Mouse (Mus musculus): ENCODE results near the gene Tmco4.

The Tmco4 gene

DNA sequence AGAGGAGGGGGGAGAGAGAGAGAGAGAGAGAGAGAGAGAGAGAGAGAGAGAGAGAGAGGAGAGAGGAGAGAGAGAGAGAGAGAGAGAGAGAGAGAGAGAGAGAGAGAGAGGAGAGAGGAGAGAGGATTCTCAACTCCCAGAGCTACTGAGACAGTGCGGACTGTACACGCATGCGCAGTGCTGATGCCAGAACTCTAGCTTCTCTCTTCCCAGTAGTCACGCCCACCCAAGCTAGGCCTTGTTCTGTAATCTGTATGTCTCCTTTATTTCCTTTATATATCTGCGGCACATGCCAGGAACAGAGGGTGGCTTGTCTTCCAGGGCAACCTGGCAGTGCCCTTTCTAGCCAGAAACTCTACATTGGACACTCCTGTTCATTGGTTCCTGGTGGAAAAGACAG is 92.1 kb downstream of the Tmco4 start:
- DNase-seq, result no peak

DNA sequence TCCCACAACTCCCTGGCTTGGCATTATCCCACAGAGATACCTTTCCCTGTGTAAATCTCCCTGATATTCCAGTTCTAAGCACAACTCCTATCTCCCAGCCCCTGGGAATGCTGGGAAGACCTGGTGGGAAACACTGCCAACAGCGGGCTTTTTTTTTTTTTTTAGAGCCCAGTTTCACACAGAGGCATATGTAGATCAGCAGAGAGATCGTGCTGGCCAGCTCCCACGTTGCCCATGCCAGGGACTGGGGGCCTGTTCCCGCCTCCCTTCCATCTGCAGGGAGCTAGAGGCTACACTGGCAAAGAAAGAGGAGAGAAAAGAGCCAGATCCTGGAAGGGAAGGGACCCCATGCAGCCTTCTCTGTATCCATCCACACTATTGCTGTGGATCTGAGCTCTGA is 95.6 kb downstream of the Tmco4 start:
- no peak for DNase-seq

DNA sequence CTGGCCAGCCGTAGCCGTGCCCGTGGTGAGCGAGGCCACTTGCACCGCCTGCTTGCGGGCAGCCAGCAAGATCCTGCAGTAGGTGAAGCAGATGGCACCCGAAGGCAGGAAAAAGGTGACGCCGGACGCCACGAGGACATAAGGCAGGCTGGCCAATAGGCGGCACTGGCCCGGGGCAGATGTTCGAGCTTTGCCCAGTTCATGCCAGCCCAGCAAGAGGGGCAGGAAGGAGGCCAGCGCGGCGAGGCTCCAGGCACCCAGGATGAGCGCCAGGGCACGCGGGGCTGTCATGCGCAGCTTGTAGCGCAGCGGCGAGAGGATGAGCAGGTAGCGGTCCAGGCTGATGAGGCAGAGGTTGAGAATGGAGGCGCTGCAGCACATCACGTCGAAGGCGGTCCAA is 101.4 kb downstream of the Tmco4 start:
- DNase-seq, result no peak

DNA sequence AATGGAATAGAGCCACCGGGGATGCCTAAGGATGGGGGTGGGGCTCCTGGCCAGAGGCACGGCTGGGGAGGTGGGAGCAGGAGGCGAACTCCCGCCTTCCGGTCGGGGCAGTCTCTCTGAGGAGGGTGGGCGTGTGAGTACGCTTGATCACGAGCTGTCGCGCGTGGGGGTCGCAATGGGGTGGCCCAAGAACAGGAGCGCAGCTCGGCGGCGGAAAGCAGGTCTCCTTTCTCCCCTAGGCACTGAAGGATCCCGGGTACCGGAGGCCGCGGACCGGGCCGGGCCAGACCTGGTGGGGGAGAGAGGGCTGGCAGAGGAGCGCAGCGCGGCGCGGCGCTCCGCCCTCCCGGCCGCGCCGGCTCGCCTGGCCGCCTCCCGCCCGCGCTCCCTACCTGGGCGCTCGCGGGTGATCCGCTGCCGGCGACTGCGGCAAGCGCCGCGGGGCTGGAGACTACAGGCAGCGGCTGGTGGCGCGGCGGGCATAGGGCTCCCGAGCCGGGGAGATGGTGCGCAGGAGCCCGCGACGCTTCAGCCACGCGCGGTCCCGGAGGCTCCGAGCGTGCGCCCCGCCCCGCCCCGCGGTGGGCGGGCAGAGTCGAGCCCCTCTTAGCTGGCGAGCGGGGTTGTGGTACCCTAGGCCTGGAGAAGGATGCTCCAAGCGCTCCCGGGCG is 102.5 kb downstream of the Tmco4 start, which contains the start of gene Htr6:
TSS of gene Htr6 (minus strand) at position 530 of the 671 bp plus-strand sequence.
- DNase-seq, result no peak

GRCm38 (mm10) chr4:139075915-139076314 is 103.2 kb downstream of the Tmco4 start:
- DNase-seq, result no peak

- DNase-seq, result no peak
Measured at GRCm38 (mm10) chr4:139078313-139078712, 105.6 kb downstream of the Tmco4 start.

- no peak for DNase-seq
Measured at GRCm38 (mm10) chr4:139078726-139079125, 106.0 kb downstream of the Tmco4 start.

DNA sequence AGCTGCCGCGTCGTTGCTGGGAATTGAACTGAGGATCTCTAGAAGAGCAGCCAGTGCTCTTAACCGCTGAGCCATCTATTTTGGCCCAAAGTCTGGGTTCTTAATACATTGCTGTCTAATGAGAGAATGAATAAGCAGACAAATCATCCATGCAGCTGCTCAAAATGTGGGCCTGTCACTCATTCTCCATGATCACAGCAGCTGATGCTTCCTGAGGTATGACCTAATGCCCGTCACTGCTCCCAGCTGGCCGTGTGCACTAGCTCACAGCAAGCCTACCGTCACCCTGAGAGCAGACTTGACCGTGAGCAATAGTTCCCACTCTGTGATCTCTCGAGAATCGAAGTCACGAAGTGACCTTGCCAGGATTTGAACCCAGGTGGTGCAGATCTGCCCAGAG is 106.8 kb downstream of the Tmco4 start:
- DNase-seq, result no peak

- no peak for DNase-seq
Measured at GRCm38 (mm10) chr4:139080259-139080658, 107.6 kb downstream of the Tmco4 start.

DNA sequence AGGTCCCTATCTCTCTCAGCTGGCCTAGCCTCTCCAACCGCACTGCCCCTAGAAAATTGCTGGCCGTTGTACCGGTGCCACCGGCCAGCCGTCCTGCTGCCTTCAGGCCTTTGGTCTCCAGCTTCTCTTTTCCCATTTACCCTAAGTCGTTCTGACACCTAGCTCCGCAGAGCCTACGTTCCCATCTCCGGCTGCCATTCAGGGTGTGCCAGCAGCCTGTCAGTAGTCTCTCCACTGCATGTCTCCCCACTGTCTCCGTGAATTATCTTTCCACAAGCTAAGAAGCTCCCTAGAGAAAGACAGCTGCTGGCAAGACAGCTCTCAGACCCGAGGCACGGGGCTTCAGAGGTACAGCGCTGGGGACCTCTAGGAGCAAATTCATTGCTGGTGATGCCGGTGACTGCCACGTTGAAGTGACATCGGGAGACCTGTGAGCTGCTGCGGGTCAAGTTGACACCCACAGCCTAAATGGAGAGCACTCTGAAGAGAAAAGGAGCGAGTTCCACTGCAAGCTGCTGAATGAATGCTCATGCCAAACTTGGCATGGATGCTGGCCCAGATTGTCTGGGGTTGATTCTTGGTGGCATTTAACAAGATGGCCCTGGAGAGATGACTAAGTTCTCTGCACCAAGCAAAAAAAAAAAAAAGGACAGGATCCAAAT is 108.7 kb downstream of the Tmco4 start:
- DNase-seq, result no peak

- DNase-seq, result no peak
Measured at GRCm38 (mm10) chr4:139082790-139083564, 110.3 kb downstream of the Tmco4 start.

GRCm38 (mm10) chr4:139085337-139085736 is 112.6 kb downstream of the Tmco4 start:
- no peak for DNase-seq

DNA sequence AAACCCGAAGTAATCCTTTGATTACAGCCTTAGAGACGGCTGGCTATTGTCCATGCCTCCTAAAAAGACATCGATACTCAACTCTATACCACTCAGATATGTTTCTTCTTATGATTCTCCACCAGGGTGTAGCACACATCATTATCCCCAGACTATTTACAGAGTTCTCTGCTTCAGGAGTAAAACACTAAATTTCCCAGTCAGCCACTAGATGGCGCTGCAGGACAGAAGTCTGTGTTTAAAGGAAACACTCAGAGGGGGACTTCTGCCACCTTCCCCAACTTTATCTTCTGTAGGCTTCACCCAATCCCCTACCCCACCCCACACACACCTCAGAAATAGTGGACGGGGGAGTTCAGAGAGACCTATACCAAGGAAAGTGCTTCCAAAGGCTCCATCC is 113.3 kb downstream of the Tmco4 start:
- peak; percentile 91 for DNase-seq

DNA sequence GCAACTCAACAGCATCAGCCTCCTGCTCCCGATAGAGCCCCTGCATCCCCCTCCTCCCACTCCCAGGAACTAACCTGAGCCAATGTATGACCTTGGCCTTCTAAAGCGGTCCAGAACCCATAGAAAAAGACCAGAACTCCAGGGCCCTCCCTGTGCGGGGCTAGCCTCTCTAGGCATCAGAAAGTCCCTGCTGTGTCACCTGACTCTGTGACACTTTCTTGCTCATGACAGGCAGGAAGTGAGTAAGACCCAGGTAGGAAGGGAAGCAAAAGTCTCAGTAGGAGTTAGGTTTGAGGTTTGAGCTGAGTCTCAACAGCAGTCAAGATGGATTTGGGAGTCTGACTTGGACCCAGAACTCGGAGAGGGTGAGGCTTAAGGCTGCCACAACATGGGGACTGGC is 114.3 kb downstream of the Tmco4 start:
- DNase-seq, result peak; percentile 44 to 56

GRCm38 (mm10) chr4:139088982-139089671 is 116.4 kb downstream of the Tmco4 start:
- DNase-seq, result no peak

DNA sequence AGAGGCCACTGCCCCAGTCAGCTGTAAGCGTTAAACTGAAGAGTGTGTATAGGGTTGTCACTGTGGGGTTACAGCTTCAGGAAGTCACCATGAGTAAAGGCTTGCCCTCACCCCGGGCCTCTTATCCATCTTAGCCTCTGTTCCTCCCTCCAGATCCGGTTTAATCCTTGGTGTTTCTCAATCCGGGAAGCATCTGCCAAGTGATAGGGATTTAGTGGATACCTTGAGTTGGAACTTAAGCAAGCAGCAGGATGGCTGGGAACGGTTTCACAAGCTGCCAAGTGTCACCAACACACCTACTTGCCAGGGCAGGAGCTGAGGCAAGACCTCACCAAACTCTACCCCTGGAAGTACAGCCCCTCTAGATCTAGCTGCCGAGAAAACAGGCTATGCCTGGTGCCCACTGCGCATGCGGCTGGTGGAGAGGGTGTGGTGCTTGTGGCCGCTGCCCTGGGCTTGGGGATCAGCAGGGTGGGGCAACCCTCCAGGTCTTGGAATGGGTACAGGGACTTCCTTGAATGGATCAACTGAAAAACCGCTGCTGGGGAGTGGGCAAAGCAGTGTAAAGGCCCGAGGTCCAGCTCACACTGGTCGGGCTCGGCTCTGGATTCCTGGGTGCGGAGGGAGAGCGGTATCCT is 117.7 kb downstream of the Tmco4 start:
- DNase-seq, result no peak

DNA sequence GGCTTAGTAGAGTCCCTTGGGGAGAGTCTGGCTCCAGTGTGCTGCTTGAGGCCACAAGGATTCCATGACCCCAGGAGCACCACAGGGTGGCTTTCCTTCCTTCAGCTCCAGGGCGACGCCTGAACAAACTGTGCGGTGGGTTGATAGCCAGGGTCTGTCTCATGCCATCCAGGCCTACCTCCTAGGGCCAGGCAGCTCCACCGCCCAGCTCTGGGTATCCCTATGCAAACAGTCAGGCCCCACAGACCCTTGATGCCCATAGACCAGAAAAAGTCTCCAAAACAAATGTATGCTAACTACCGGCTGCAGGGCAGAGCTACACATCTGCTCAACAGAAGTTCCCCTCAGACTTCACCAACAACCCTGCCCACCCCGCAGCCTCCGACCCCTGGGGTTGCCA is 118.4 kb downstream of the Tmco4 start:
- DNase-seq, result no peak

GRCm38 (mm10) chr4:139091478-139092355 is 119.0 kb downstream of the Tmco4 start:
- peak in 1 of 2 experiments; percentile 28 for DNase-seq

DNA sequence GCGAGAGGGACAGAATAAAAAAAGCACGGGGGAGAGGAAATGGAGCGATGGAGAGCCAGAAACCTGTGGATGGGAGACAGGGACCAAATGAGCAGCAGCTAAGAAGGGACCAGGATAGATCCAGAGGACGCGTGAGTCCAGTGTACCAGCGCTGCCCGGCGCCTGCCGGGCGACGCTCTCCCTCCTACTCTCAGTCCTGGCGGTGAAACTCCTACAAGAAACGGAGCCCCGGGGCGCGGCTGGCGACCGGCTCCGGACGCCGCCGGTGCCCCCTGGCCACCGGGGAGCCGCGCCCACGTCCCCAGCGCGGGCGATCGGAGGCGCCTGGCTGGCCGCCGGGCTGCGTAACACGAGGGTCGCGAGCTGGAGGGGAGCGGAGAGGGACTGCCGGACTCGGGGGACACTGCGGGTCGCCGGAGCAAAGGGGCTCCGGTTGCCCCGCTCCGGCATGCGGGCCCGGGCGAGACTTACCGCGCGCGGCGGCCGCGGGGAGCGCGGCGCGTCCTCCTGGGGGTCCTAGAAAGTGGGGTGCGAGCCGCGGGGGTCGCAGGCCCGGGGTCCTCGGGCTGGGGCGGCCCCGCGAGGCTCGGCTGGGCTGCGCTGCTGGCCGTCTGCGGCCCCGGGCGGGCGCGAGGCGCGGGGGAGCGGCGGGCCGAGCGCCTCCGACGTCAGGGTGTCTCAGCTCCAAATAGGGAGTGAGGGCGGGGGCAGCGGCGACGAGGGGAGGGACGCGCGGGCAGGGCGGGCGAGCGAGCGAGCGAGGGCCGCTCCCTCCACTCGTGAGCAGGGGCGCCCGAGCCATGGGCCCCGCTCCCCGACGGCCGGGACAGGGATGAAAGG is 119.9 kb downstream of the Tmco4 start, which contains the start of gene Nbl1:
TSS of gene Nbl1 (minus strand) at position 638 of the 840 bp plus-strand sequence.
- DNase-seq, result no peak

- no peak for DNase-seq
Measured at GRCm38 (mm10) chr4:139093196-139093530, 120.5 kb downstream of the Tmco4 start.

- no peak for DNase-seq
Measured at GRCm38 (mm10) chr4:139095406-139095805, 122.7 kb downstream of the Tmco4 start.

All from B cell, adult 2 months (primary cell).